Mouse (Mus musculus) cerebellum, adult 9-11 months (tissue): ENCODE data around the gene Dnali1.

Experiments
- DNase-seq: peaks from one replicate; pipeline ENCODE4 v3.0.0; 2022

Gene Dnali1

GRCm38 (mm10) chr4:125029891-125030614 is 35.5 kb downstream of the Dnali1 start:
- DNase-seq, result peak; percentile 92

- DNase-seq, result no peak
These were observed 44.5 kb downstream of the Dnali1 start for GRCm38 (mm10) chr4:125020780-125021538.

GRCm38 (mm10) chr4:125017431-125017830 is 48.1 kb downstream of the Dnali1 start:
- no peak for DNase-seq

DNA sequence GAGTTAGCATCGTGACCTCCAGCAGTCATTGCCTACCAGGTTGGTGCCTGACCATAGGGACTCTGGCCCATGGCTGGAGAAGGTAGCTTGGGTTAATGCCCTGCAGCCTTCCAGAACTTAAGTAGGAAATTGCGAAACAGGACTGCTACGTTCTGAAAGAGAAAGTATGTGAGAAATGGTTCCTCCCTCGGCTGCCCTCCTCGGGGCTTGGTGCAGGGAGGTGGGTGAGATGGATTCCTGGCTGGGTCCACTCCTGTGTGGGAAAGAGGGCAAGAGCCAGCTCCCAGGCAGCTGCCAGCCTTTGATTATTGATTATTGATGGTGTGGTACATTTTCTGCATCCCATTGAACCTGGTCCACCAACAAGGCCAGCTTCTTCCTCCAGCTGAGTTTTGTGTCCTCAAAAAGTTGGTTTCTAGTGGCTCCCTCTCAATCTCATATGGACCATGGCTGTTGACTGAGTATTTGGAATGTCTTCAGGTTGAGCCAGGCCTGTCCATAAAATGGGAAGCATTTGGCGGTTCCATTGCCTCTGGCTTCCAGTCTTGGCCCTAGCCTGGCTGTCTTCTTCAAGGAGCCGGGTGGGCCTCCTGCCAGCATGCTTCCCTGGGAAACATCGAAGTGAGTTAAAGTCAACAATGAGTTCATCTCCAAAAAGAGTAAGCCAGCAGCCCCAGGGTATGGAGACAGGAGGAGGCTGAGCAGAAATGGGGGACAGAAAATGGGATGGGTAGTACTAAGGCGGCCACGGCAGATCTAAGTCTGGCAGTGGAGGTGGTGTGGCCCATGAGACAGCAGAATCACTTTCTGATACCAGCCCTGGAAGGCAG is 49.5 kb downstream of the Dnali1 start, which contains the start of gene Gnl2:
Gnl2 (plus strand) TSS at position 780 of the 830 bp plus-strand sequence.
- no peak for DNase-seq

DNA sequence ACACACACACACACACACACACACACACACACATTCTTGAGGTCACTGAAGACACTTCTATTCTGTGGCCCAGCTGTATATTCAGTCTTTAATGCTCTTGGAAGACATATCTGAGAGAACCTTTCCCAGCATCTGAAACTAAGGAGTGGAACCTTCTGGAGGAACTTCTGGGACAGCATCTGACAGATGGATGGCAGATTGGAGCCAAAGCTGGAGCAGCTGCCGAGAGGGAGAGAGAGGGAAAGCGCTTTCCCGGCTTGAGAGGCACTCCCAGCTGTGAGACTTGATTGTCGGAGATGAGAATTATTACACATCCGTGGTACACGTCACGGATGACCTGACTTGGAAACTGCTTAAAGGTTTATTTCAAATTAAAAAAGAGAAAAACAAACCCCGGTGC is 56.8 kb downstream of the Dnali1 start:
- DNase-seq, result no peak

GRCm38 (mm10) chr4:125008220-125008619 is 57.3 kb downstream of the Dnali1 start:
- DNase-seq, result no peak

GRCm38 (mm10) chr4:125007460-125007859 is 58.0 kb downstream of the Dnali1 start:
- DNase-seq, result no peak
